Mouse (Mus musculus) ES-E14 (cell line): Measurements from ENCODE around the gene Trpm4.

ENCODE experiments used
- HCFC1 ChIP-seq: IDR thresholded peaks from 2 replicates; pipeline ENCODE4 v1.6.1; 2012; ENCODE audit warnings: low read length, inconsistent platforms, borderline replicate concordance; ENCODE audit not compliant: insufficient read depth
- ZNF384 ChIP-seq: IDR thresholded peaks from 2 replicates; pipeline ENCODE4 v1.6.1; 2012; ENCODE audit warnings: low read depth, low read length, inconsistent platforms

GRCm38 (mm10) chr7:45368178-45368577 is 34.6 kb upstream of the Trpm4 start:
- TF ChIP-seq HCFC1: no peak
- TF ChIP-seq ZNF384: no peak
